Mouse (Mus musculus) activated CD4-positive, CD25-positive, alpha-beta regulatory T cell, adult 4 months (primary cell): Measurements from ENCODE around the gene Prpsap1. TPM values are rescaled to one million over a fixed set of nuclear protein-coding genes. Genes with fewer than 3 reads are reported as not detected.
A peak's percentile ranks its signal among the peaks of the same experiment; 100 is the strongest.
"Not testable (repeated sequence)": the region's sequence is repeated elsewhere in the genome, so short reads cannot be mapped to it uniquely, and the experiment has no call there.

Experiments
- ATAC-seq: one replicate; pipeline ENCODE4 v1.8.0; 2017
- polyA plus RNA-seq, 2 experiments: library from polyadenylated mRNA; unstranded; fragments of 100-300 nt; shearing (Covaris generic); gene quantifications; one replicate each; pipeline ENCODE4 v1.2.1; 2017

Gene Prpsap1
- polyA plus RNA-seq, 2 experiments from 2014 or later: 47.3 to 60.5 TPM

GRCm38 (mm10) chr11:116484261-116484660 lies 9.7 kb downstream of the Prpsap1 start:
- ATAC-seq: no peak

- ATAC-seq: no peak
These were observed 12.2 kb downstream of the Prpsap1 start for GRCm38 (mm10) chr11:116481776-116482175.

GRCm38 (mm10) chr11:116480975-116481374 lies 13.0 kb downstream of the Prpsap1 start:
- no peak for ATAC-seq

- ATAC-seq: no peak
These were observed 14.2 kb downstream of the Prpsap1 start for GRCm38 (mm10) chr11:116479832-116480231.

GRCm38 (mm10) chr11:116478978-116479377 lies 15.0 kb downstream of the Prpsap1 start:
- no peak for ATAC-seq

- no peak for ATAC-seq
These were observed 16.7 kb downstream of the Prpsap1 start for GRCm38 (mm10) chr11:116477160-116477759.

- ATAC-seq: no peak
These were observed 17.3 kb downstream of the Prpsap1 start for GRCm38 (mm10) chr11:116476696-116477095.

- no peak for ATAC-seq
These were observed 18.0 kb downstream of the Prpsap1 start for GRCm38 (mm10) chr11:116476041-116476440.

- no peak for ATAC-seq
These were observed 21.7 kb downstream of the Prpsap1 start for GRCm38 (mm10) chr11:116472275-116472674.

- ATAC-seq: no peak
These were observed 23.1 kb downstream of the Prpsap1 start for GRCm38 (mm10) chr11:116470896-116471295.

- ATAC-seq: no peak
These were observed 23.8 kb downstream of the Prpsap1 start for GRCm38 (mm10) chr11:116470249-116470648.

- not testable (repeated sequence) for ATAC-seq
These were observed 25.7 kb downstream of the Prpsap1 start for GRCm38 (mm10) chr11:116468338-116468737.

- ATAC-seq: no peak
These were observed 27.9 kb downstream of the Prpsap1 start, which contains the start of gene Qrich2 for GRCm38 (mm10) chr11:116466141-116466540. Qrich2 (minus strand) TSS chr11:116466241.

- ATAC-seq: no peak
These were observed 30.2 kb downstream of the Prpsap1 start for GRCm38 (mm10) chr11:116463833-116464232.

- no peak for ATAC-seq
These were observed 30.7 kb downstream of the Prpsap1 start for GRCm38 (mm10) chr11:116463338-116463737.

- no peak for ATAC-seq
These were observed 34.2 kb downstream of the Prpsap1 start for GRCm38 (mm10) chr11:116459786-116460185.

GRCm38 (mm10) chr11:116456234-116456633 lies 37.8 kb downstream of the Prpsap1 start:
- ATAC-seq: no peak

GRCm38 (mm10) chr11:116453889-116454288 lies 40.1 kb downstream of the Prpsap1 start:
- ATAC-seq: no peak

GRCm38 (mm10) chr11:116449341-116449740 lies 44.7 kb downstream of the Prpsap1 start:
- no peak for ATAC-seq

- no peak for ATAC-seq
These were observed 46.2 kb downstream of the Prpsap1 start for GRCm38 (mm10) chr11:116447822-116448221.

GRCm38 (mm10) chr11:116446308-116446887 lies 47.6 kb downstream of the Prpsap1 start:
- ATAC-seq: no peak

- peak; percentile 82 for ATAC-seq
These were observed 48.2 kb downstream of the Prpsap1 start for GRCm38 (mm10) chr11:116445596-116446307.

GRCm38 (mm10) chr11:116443935-116444334 lies 50.1 kb downstream of the Prpsap1 start:
- ATAC-seq: no peak

- ATAC-seq: no peak
These were observed 50.7 kb downstream of the Prpsap1 start for GRCm38 (mm10) chr11:116443311-116443710.
